ENCODE assay signal across 13 mouse cellular contexts in genomic region chr3:85337881-85338754, GRCm38 (mm10).
DNase-seq lines count a peak whose midpoint lies in the region; ATAC-seq lines count a peak whose summit lies in the region.
"Had no signal": no experiment of that assay in that cellular context is flagged by ENCODE, and none has a peak within 500 bp of the region (broad histone marks: within the 10 kb centered on the region; RNA-seq: fewer than 3 reads in every experiment).

No protein-coding gene starts in this region.

- 52% methylated on average over 7 of the region's 7 CpGs for WGBS in neural tube, embryonic 12.5 days
- 37% methylated on average over 7 of the region's 7 CpGs for WGBS in forebrain, embryonic 11.5 days

- H3K4me1 ChIP-seq in neural tube, embryonic 12.5 days, result peaks cover 14% of the 10 kb centered on the region; the same call in 1 of the 2 replicates
- H3K4me1 ChIP-seq in forebrain, embryonic 11.5 days (replicated peaks; ENCODE audit: control insufficient read depth, insufficient read depth, low read length), result peaks cover 14% of the 10 kb centered on the region
- H3K4me1 ChIP-seq: limb, embryonic 15.5 days; megakaryocyte, embryonic 14.5 days had no signal

- no peak overlapping the region for H3K4me2 ChIP-seq in neural tube, embryonic 12.5 days (replicated peaks)
- no peak overlapping the region for H3K4me2 ChIP-seq in forebrain, embryonic 11.5 days (ENCODE audit: low read depth, low read length, severe bottlenecking)
- H3K4me2 ChIP-seq: heart, embryonic 13.5 days; limb, embryonic 15.5 days; lung, embryonic 14.5 days had no signal

- 0 out of 2 replicates have a peak, but pooled peaks have one; percentile 17 for ATAC-seq in neural tube, embryonic 12.5 days (ENCODE audit: low FRiP score, low read depth)
- peak; percentile 86 for ATAC-seq in forebrain, embryonic 11.5 days (replicated peaks; ENCODE audit: low FRiP score)
- ATAC-seq in CD4-positive, CD25-positive, alpha-beta regulatory T cell, adult 4 months, result no peak

- H3K27ac ChIP-seq in neural tube, embryonic 12.5 days, result no peak overlapping the region
- no peak overlapping the region for H3K27ac ChIP-seq in forebrain, embryonic 11.5 days (ENCODE audit: low read depth, low read length)
- H3K27ac ChIP-seq: limb, embryonic 15.5 days had no signal

- no peaks in the 10 kb centered on the region for H3K36me3 ChIP-seq in neural tube, embryonic 12.5 days
- H3K36me3 ChIP-seq in forebrain, embryonic 11.5 days (ENCODE audit: control insufficient read depth, insufficient read depth, low read length), result no peaks in the 10 kb centered on the region
- H3K36me3 ChIP-seq: heart, embryonic 13.5 days; limb, embryonic 15.5 days had no signal

- DNase-seq in neural tube, embryonic 10.5 days (ENCODE audit: extremely low spot score, low spot score), result no peak
- DNase-seq in forebrain, embryonic 11.5 days (ENCODE audit: low spot score), result no peak
- peak; percentile 8 to 20 for DNase-seq in kidney, adult 8-10 months
- DNase-seq in frontal cortex, postnatal 10 days (ENCODE audit: low spot score in 2 of 2), result no peak
- no peak for DNase-seq in embryo, embryonic 11 days
- DNase-seq: cerebellum, postnatal 10 days; lung, embryonic 14.5 days; right cerebral cortex, postnatal 25 days had no signal

- H3K9me3 ChIP-seq in neural tube, embryonic 12.5 days, result no peaks in the 10 kb centered on the region
- H3K9me3 ChIP-seq in forebrain, embryonic 11.5 days (ENCODE audit: control insufficient read depth, low read length), result no peaks in the 10 kb centered on the region
- H3K9me3 ChIP-seq: heart, embryonic 13.5 days; limb, embryonic 15.5 days; megakaryocyte, embryonic 14.5 days had no signal

- H3K27me3 ChIP-seq in neural tube, embryonic 12.5 days (replicated peaks), result no peaks in the 10 kb centered on the region
- no peaks in the 10 kb centered on the region for H3K27me3 ChIP-seq in forebrain, embryonic 11.5 days (ENCODE audit: control insufficient read depth, insufficient read depth, low read length)
- H3K27me3 ChIP-seq: heart, embryonic 13.5 days; limb, embryonic 15.5 days had no signal

- H3K4me3 ChIP-seq in neural tube, embryonic 12.5 days, result no peak overlapping the region
- H3K4me3 ChIP-seq in forebrain, embryonic 11.5 days (ENCODE audit: low read depth, low read length), result no peak overlapping the region
- H3K4me3 ChIP-seq: heart, embryonic 13.5 days; limb, embryonic 15.5 days; megakaryocyte, embryonic 14.5 days had no signal

- H3K9ac ChIP-seq in neural tube, embryonic 12.5 days, result no peak overlapping the region
- H3K9ac ChIP-seq in forebrain, embryonic 11.5 days (ENCODE audit: low read length), result no peak overlapping the region
- H3K9ac ChIP-seq: heart, embryonic 13.5 days; limb, embryonic 15.5 days; lung, embryonic 14.5 days had no signal

Comparison
In these comparisons a context has a peak if more than half of its experiments do, and no peak if none do; other contexts are left out.
1. DNase-seq: peak in kidney, adult 8-10 months (2 of 2); none in neural tube, embryonic 10.5 days (single experiment), forebrain, embryonic 11.5 days (single experiment), frontal cortex, postnatal 10 days (0 of 2) and embryo, embryonic 11 days (single experiment).